Mouse (Mus musculus) testis, adult 2 months (tissue): Measurements from ENCODE around the gene Tmub2.

Experiments used
- CTCF ChIP-seq: fragments of 200-500 bp; IDR thresholded peaks from 2 replicates; pipeline ENCODE4 v1.5.1; 2012; ENCODE audit warnings: low read depth, mild to moderate bottlenecking, inconsistent platforms, low read length, moderate library complexity; ENCODE audit not compliant: control insufficient read depth, insufficient read depth, insufficient replicate concordance
- POLR2A ChIP-seq: fragments of 200-500 bp; IDR thresholded peaks from 2 replicates; pipeline ENCODE4 v1.6.1; 2012; ENCODE audit warnings: low read depth, mild to moderate bottlenecking, inconsistent platforms, low read length, moderate library complexity; ENCODE audit not compliant: control insufficient read depth

DNA sequence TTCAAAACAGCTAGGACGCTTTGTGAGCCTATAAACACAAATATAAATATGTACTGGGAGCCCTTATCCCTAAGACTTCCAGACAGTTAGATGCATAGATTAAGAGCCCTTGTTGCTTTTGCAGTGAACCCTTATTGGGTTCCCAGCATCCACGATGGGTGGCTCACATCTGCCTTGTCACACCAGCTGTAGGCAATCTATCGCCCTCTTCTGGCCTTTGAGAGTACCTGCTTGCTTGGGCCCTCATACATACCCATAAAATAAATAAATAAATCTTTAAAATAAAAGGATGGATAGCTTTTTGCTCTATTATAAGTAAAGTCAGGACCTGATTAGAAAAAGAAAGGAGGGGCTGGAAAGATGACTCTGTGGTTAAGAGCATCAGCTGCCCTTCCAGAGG, 26.2 kb upstream of the Tmub2 start:
- TF ChIP-seq CTCF (no peak; the same call in 1 of the 2 replicates), POLR2A (no peak)
